Mouse (Mus musculus): Measurements from ENCODE around the gene Tmem263.
A peak's percentile ranks its signal among the peaks of the same experiment; 100 is the strongest.

Tmem263 gene

GRCm38 (mm10) chr10:85102247-85103084 lies at the start of gene Tmem263, which contains the start of gene Fhl4:
Gene Tmem263 (plus strand): TSS chr10:85102627.
Gene Fhl4 (minus strand): TSS chr10:85102495.
- DNase-seq (ENCODE audit: low spot score in 2 of 2): peak; percentile 57 to 62

GRCm38 (mm10) chr10:85054876-85055275 lies 47.6 kb upstream of the Tmem263 start:
- DNase-seq (ENCODE audit: low spot score in 2 of 2): no peak

- no peak for DNase-seq (ENCODE audit: low spot score in 2 of 2)
Observed at GRCm38 (mm10) chr10:85071605-85072152, 30.7 kb upstream of the Tmem263 start.

GRCm38 (mm10) chr10:85101841-85102240 lies 586 bp upstream of the Tmem263 start:
- DNase-seq (ENCODE audit: low spot score in 2 of 2): peak in 1 of 2 experiments; percentile 10

- DNase-seq (ENCODE audit: low spot score in 2 of 2): peak; percentile 16 to 40
Observed at GRCm38 (mm10) chr10:85103085-85103885, 858 bp downstream of the Tmem263 start.

- DNase-seq (ENCODE audit: low spot score in 2 of 2): no peak
Observed at GRCm38 (mm10) chr10:85114409-85114808, 12.0 kb downstream of the Tmem263 start.

- DNase-seq (ENCODE audit: low spot score in 2 of 2): no peak
Observed at GRCm38 (mm10) chr10:85125184-85125583, 22.8 kb downstream of the Tmem263 start.

GRCm38 (mm10) chr10:85127395-85128287 lies 25.2 kb downstream of the Tmem263 start, which contains the start of gene Mterf2:
Gene Mterf2 (minus strand): TSS chr10:85128027.
- DNase-seq (ENCODE audit: low spot score in 2 of 2): peak; percentile 95 to 98

GRCm38 (mm10) chr10:85128453-85128852 lies 26.0 kb downstream of the Tmem263 start:
- no peak for DNase-seq (ENCODE audit: low spot score in 2 of 2)

- DNase-seq (ENCODE audit: low spot score in 2 of 2): no peak
Observed at GRCm38 (mm10) chr10:85136573-85136972, 34.1 kb downstream of the Tmem263 start.

- DNase-seq (ENCODE audit: low spot score in 2 of 2): no peak
Observed at GRCm38 (mm10) chr10:85141465-85141864, 39.0 kb downstream of the Tmem263 start.

- no peak for DNase-seq (ENCODE audit: low spot score in 2 of 2)
Observed at GRCm38 (mm10) chr10:85146282-85146681, 43.9 kb downstream of the Tmem263 start.

- no peak for DNase-seq (ENCODE audit: low spot score in 2 of 2)
Observed at GRCm38 (mm10) chr10:85149226-85149625, 46.8 kb downstream of the Tmem263 start.

- peak; percentile 57 to 75 for DNase-seq (ENCODE audit: low spot score in 2 of 2)
Observed at GRCm38 (mm10) chr10:85154195-85154594, 51.8 kb downstream of the Tmem263 start.

- no peak for DNase-seq (ENCODE audit: low spot score in 2 of 2)
Observed at GRCm38 (mm10) chr10:85157451-85157850, 55.0 kb downstream of the Tmem263 start.

- no peak for DNase-seq (ENCODE audit: low spot score in 2 of 2)
Observed at GRCm38 (mm10) chr10:85159989-85160619, 57.7 kb downstream of the Tmem263 start.

GRCm38 (mm10) chr10:85161745-85162351 lies 59.4 kb downstream of the Tmem263 start:
- peak in 1 of 2 experiments; percentile 37 for DNase-seq (ENCODE audit: low spot score in 2 of 2)

- no peak for DNase-seq (ENCODE audit: low spot score in 2 of 2)
Observed at GRCm38 (mm10) chr10:85164791-85165190, 62.4 kb downstream of the Tmem263 start.

GRCm38 (mm10) chr10:85165306-85165705 lies 62.9 kb downstream of the Tmem263 start:
- no peak for DNase-seq (ENCODE audit: low spot score in 2 of 2)
